Mouse (Mus musculus) frontal cortex, adult 2 months (tissue): ENCODE results near the gene Slc38a11. TPM values are rescaled to one million over a fixed set of nuclear protein-coding genes. Genes with fewer than 3 reads are reported as not detected.

Experiments
- DNase-seq, 2 experiments: peaks; one replicate each; pipeline ENCODE4 v3.0.0; 2022; ENCODE audit warnings: low spot score in 1 of 2; ENCODE audit errors: extremely low spot score in 1 of 2
- polyA plus RNA-seq: library from polyadenylated mRNA; depleted of rRNA; stranded (reverse); fragments of >200 nt; gene quantifications from 2 replicates; pipeline ENCODE4 v1.2.3, GENCODE M21; 2012; rRNA removed

The Slc38a11 gene
- polyA plus RNA-seq = 2.8 and 3.6 TPM in 2 replicates

- no peak for DNase-seq
These were observed at the start of gene Slc38a11 for GRCm38 (mm10) chr2:65363828-65364497. Gene Slc38a11, minus strand, starts transcription at chr2:65364034.

- no peak for DNase-seq
These were observed 43.3 kb upstream of the Slc38a11 start for GRCm38 (mm10) chr2:65407110-65407509.

- no peak for DNase-seq
These were observed 41.6 kb upstream of the Slc38a11 start for GRCm38 (mm10) chr2:65405407-65405806.

GRCm38 (mm10) chr2:65402001-65402400 is 38.2 kb upstream of the Slc38a11 start:
- DNase-seq = no peak

- DNase-seq = peak; percentile 34 to 81
These were observed 36.1 kb upstream of the Slc38a11 start for GRCm38 (mm10) chr2:65399938-65400337.

- DNase-seq = peak in 1 of 2 experiments; percentile 70
These were observed 32.3 kb upstream of the Slc38a11 start for GRCm38 (mm10) chr2:65396128-65396527.

- DNase-seq = no peak
These were observed 29.2 kb upstream of the Slc38a11 start for GRCm38 (mm10) chr2:65393061-65393460.

GRCm38 (mm10) chr2:65391322-65391721 is 27.5 kb upstream of the Slc38a11 start:
- DNase-seq = no peak

- no peak for DNase-seq
These were observed 21.0 kb upstream of the Slc38a11 start for GRCm38 (mm10) chr2:65384815-65385214.

- no peak for DNase-seq
These were observed 18.7 kb upstream of the Slc38a11 start for GRCm38 (mm10) chr2:65382485-65382884.

- no peak for DNase-seq
These were observed 14.6 kb upstream of the Slc38a11 start for GRCm38 (mm10) chr2:65378425-65378824.

- no peak for DNase-seq
These were observed 10.6 kb upstream of the Slc38a11 start for GRCm38 (mm10) chr2:65374410-65374809.

GRCm38 (mm10) chr2:65373076-65373475 is 9.2 kb upstream of the Slc38a11 start:
- no peak for DNase-seq

- no peak for DNase-seq
These were observed 2.9 kb downstream of the Slc38a11 start for GRCm38 (mm10) chr2:65360736-65361475.

- DNase-seq = no peak
These were observed 16.5 kb downstream of the Slc38a11 start for GRCm38 (mm10) chr2:65347367-65347766.

GRCm38 (mm10) chr2:65346915-65347314 is 16.9 kb downstream of the Slc38a11 start:
- DNase-seq = no peak

GRCm38 (mm10) chr2:65346037-65346436 is 17.8 kb downstream of the Slc38a11 start:
- no peak for DNase-seq

- DNase-seq = no peak
These were observed 21.8 kb downstream of the Slc38a11 start for GRCm38 (mm10) chr2:65342057-65342456.

GRCm38 (mm10) chr2:65340839-65341238 is 23.0 kb downstream of the Slc38a11 start:
- DNase-seq = no peak

GRCm38 (mm10) chr2:65337378-65338140 is 26.3 kb downstream of the Slc38a11 start:
- peak; percentile 10 to 67 for DNase-seq

GRCm38 (mm10) chr2:65336608-65337007 is 27.2 kb downstream of the Slc38a11 start:
- DNase-seq = no peak
